Mouse (Mus musculus) inflammation-experienced regulatory T-cells, adult 6 months (primary cell): Measurements from ENCODE around the gene Efcab7. TPM values are rescaled to one million over a fixed set of nuclear protein-coding genes. Genes with fewer than 3 reads are reported as not detected.

Source experiments
- ATAC-seq: one replicate; pipeline ENCODE4 v1.8.0; 2017
- polyA plus RNA-seq, 3 experiments: library from polyadenylated mRNA; unstranded; fragments of 100-300 nt; shearing (Covaris generic); gene quantifications; one replicate each; pipeline ENCODE4 v1.2.1; 2017

Efcab7 gene
- polyA plus RNA-seq, result 10 to 100 TPM in 1 of 3 experiments, 1 to 10 TPM in 2; 6.4 to 12.1 (median 8.2) TPM

GRCm38 (mm10) chr4:99829094-99830073 lies at the start of gene Efcab7:
Gene Efcab7, plus strand, starts transcription at chr4:99829198.
- peak; percentile 88 for ATAC-seq

- ATAC-seq, result no peak
Observed at GRCm38 (mm10) chr4:99792365-99792764, 36.6 kb upstream of the Efcab7 start.

- ATAC-seq, result no peak
Observed at GRCm38 (mm10) chr4:99816697-99817460, 12.1 kb upstream of the Efcab7 start.

DNA sequence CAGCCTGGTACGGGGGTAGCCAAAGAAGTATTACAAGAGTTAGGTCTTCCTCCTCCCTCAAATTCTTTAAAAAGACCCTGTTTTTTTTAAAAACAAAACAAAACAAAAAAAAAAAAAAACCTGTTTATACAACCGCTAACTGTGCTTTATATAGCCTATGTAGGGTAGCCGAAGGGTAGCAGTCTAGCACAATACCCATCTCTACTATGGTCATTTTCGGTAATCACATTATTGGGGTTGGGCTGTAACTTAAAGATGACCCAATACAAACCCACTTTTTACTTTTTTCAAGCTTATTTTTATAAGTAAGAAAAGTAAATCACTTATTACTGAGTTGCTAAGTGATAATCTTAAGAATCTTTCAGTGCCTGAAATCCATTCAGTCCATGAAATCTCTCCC lies 661 bp upstream of the Efcab7 start:
- no peak for ATAC-seq

DNA sequence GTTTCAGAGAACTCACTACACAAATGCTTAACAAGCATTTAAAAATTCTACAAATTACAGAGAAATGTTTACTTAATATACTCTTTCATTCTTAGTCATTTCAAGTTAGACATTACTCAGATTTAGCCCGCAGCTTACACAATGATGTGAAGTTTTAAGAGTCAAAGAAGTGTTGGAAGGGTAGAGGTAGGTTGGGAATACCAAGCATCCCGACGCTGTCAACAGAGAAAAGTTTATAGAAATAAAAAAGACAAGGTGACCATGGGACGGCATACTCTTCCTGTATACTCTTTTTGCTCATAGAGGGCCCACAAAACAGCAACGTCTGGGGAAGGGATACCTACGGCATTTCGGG lies 282 bp upstream of the Efcab7 start:
- ATAC-seq, result peak; percentile 1

DNA sequence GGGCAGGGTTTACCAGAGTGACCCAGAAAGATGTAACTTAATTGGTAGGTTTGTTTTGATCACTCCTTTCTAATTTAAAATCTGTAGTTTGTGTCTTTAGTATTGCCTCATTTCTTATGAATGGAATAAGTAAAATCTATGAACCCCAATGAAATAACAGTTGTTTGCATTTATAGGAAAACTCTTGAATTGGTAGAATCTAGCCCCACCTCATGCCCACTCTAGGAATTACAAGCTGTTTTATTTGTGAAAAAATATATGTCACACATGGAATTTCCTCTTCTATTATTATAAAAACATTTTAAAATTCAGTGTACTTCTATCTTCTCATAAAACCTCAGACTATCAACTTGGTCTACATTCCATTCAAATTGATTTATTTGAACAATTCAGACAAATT lies 52.9 kb downstream of the Efcab7 start:
- no peak for ATAC-seq

GRCm38 (mm10) chr4:99882405-99882804 lies 53.4 kb downstream of the Efcab7 start:
- no peak for ATAC-seq

- peak; percentile 71 for ATAC-seq
Observed at GRCm38 (mm10) chr4:99913894-99914451, 85.0 kb downstream of the Efcab7 start.

- ATAC-seq, result no peak
Observed at GRCm38 (mm10) chr4:99926380-99926779, 97.4 kb downstream of the Efcab7 start.

DNA sequence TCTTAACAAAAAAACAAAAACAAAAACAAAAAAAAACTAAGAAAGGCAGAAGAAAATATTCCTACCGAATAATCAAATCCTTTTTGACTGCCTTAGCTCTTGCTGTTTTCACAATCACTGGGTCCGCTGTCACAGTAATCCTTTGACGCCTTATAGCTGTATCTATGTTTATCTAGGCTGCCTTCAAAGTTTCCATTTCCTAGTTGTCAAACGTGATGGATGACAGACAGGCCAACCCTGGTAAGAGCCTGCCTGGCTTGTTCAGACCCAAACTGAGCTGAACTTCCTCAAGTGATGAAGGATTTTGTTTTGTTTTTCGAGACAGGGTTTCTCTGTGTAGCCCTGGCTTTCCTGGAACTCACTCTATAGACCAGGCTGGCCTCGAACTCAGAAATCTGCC lies 99.5 kb downstream of the Efcab7 start:
- no peak for ATAC-seq

GRCm38 (mm10) chr4:99929149-99929612 lies 100.2 kb downstream of the Efcab7 start, which contains the start of gene Pgm1:
Gene Pgm1, plus strand, starts transcription at chr4:99929414.
- ATAC-seq, result peak; percentile 87

DNA sequence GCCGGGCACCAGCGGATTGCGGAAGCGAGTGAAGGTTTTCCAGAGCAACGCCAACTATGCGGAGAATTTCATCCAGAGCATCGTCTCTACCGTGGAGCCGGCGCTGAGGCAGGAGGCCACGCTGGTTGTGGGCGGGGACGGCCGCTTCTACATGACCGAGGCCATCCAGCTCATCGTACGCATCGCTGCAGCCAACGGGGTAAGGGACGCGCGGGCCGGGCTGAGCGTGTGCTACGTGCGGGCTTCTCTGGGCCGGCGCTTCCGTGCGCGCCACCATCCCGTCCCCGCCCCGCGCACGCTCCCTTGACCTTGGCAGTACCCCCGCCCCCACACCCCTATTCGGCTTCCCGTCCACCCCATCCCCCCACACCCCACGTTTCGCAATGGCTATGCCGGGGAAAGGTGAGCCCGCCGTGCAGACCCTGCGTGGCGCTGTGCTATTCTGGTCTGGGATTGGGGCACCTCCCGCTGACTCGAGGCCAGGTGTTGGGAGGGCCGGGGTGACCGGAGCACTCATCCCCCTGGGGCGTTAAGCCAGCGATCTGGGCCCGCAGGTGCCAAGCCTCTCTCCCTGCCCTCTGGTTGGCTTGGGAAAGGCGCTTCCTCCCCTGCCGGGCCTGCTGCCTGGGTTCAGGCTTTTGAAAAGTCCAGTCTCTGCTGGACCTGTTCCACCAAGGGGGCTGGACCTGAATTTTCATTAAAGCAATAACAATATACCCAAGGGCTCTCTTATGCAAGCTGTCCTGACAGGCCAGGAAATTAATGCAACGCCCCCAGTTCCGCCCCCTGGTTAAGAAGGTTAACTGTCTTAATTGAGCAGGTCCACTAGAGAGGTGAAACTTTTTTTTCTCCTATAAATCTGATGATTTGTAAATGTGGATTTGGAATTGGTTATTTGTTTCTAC lies 100.9 kb downstream of the Efcab7 start, which contains the start of gene Itgb3bp:
Itgb3bp (minus strand) TSS at position 201 of the 905 bp plus-strand sequence.
- peak; percentile 53 for ATAC-seq

GRCm38 (mm10) chr4:99930518-99931239 lies 101.7 kb downstream of the Efcab7 start:
- no peak for ATAC-seq

- ATAC-seq, result no peak
Observed at GRCm38 (mm10) chr4:99931240-99931580, 102.2 kb downstream of the Efcab7 start.

GRCm38 (mm10) chr4:99931807-99932206 lies 102.8 kb downstream of the Efcab7 start:
- no peak for ATAC-seq

DNA sequence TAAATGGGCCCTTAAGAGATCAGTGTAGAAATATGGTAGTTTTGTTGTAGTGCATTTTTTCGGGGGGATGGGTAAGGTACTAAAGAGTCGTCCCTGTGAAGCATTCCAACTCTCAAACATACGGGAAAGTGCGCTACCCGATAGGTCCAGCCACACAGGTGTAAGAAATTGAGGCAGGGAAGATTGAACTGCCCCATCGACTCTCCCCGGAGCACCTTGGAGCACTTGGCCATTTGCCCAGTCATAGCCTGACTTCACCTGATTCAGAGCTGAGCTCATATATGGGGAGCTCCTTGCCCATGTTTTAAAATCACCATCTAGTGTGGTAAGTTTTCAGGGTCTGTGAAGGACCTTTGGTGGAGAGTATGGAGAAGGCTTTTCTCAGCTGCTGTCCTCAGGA lies 105.9 kb downstream of the Efcab7 start:
- no peak for ATAC-seq

DNA sequence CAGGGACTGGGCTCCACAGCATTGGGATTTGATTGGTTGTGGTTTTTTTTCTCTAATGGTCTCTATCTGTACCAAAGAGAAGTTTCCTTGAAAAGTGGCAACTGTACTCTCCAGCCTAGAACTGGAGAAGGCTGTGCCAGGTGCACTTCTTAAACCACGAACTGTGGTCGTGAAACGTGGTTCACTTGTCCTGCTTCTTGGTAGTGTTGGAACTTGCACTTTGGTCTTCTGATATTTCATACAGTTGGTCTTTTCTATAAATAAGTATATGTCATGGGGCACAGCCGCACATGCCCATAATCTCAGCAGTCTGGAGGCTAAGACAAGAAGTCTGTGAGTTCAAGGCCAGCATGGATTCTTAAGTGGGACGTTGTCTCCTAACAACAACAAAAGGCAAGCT lies 107.3 kb downstream of the Efcab7 start:
- ATAC-seq, result no peak

DNA sequence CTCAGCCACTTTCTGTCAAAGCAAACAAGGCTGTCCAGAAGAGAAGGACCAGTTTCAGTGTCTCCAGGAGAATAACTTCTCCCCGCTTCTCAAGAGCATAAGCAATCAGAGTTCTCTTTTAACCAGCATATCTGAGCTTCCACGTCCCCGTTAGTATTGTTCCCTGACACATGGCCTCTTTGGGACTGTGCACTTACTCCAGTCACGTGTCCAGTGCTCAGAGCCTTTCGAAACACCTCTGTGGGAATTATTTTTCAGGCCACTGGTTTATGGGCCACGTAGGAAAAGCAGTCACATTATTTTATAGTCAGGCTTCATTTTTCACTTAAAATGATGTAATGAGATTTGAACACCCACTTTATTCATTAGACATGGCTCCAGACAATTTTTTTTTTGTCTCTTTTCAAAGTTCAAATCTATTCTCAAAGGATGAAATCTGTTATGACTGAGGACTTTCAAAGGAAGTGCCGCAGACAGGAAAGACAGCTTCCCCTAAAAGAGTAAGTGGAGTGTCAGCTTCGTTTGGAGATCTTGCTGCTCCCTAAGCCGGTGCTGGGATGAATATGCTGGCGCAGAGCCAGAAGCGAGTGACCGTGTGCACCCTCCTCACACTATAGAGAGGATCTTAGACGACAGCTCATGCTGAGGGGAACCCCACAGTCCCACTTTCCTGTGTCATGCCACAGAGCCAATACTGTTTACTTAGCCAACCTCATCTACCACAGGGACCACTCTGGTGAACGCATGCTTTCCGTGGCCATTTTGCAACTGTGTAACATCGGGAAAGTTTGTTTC lies 110.9 kb downstream of the Efcab7 start:
- ATAC-seq, result no peak

GRCm38 (mm10) chr4:99941655-99942414 lies 112.8 kb downstream of the Efcab7 start:
- peak; percentile 81 for ATAC-seq

DNA sequence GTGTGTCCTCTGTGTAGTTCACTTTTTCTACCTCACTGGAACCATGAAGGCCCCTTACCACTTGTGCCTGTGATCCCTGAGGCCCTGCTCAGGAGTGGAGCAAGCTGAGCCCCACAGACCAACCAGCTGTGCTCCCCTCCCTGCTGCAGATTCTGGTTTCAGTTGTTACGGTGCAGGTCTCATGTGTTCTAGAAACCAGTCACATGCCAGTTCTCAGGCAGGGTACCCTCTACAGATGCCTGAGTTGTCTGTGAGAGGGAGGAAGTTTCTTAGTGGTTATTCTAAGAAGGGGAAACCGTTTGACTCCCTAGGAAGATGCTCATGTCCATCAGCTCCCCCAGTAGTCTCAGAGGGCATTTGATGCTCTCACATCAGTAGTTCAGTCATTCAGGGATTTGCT lies 115.6 kb downstream of the Efcab7 start:
- ATAC-seq, result no peak
